Mouse (Mus musculus) left cerebral cortex, postnatal 25 days (tissue): ENCODE measurements around the gene Rdh5. TPM values are rescaled to one million over a fixed set of nuclear protein-coding genes. Genes with fewer than 3 reads are reported as not detected.

Source experiments
- DNase-seq, 2 experiments: peaks; one replicate each; pipeline ENCODE4 v3.0.0; 2022; ENCODE audit warnings: low spot score in 2 of 2, mixed read lengths in 1 of 2
- intact Hi-C: fragments of 180-260 bp; cut with DNase I; formaldehyde crosslinking; loops from one replicate; pipeline ENCODE4 v1.15.1; 2025
- total RNA-seq, 2 experiments: library from RNA; stranded (reverse); gene quantifications; 2 replicates each; pipeline ENCODE4 v1.2.3; 2021

The Rdh5 gene
- total RNA-seq, 2 experiments from 2014 or later = 6.0 to 8.2 TPM

GRCm38 (mm10) chr10:128888941-128889827, 33.5 kb downstream of the Rdh5 start:
- no peak for DNase-seq
- intact Hi-C loops = no loop called here

GRCm38 (mm10) chr10:128882067-128882466, 40.6 kb downstream of the Rdh5 start:
- intact Hi-C loops = no loop called here
- DNase-seq = no peak

GRCm38 (mm10) chr10:128878811-128879210, 43.9 kb downstream of the Rdh5 start:
- intact Hi-C loops = no loop called here
- no peak for DNase-seq

- intact Hi-C loops = no loop called here
- no peak for DNase-seq
Observed at GRCm38 (mm10) chr10:128878291-128878690, 44.4 kb downstream of the Rdh5 start.

GRCm38 (mm10) chr10:128870341-128870740, 52.3 kb downstream of the Rdh5 start:
- DNase-seq = no peak
- intact Hi-C loops = no loop called here

- no peak for DNase-seq
- intact Hi-C loops = no loop called here
Observed at GRCm38 (mm10) chr10:128866518-128866917, 56.2 kb downstream of the Rdh5 start.

GRCm38 (mm10) chr10:128866042-128866441, 56.6 kb downstream of the Rdh5 start:
- intact Hi-C loops = no loop called here
- DNase-seq = no peak

Other genes with a start within 250 kb of the Rdh5 start
- gene Suox, start 248.8 kb downstream of the Rdh5 start, total RNA-seq = 10 to 100 TPM; 10.8 to 12.3 TPM
- 100 to 1,000 TPM; 125 to 132 TPM for gene Rab5b, start 226.6 kb downstream of the Rdh5 start, total RNA-seq
- under 1 TPM; 0.39 to 0.96 TPM for gene Pmel, start 218.7 kb downstream of the Rdh5 start, total RNA-seq
- 1 to 10 TPM; 2.5 to 3.2 TPM for gene Cdk2, start 217.9 kb downstream of the Rdh5 start, total RNA-seq
- gene Dgka, start 178.0 kb downstream of the Rdh5 start, total RNA-seq = 1 to 10 TPM; 5.1 to 6.3 TPM
- gene Pym1, start 175.0 kb downstream of the Rdh5 start, total RNA-seq = 10 to 100 TPM; 28.8 to 29.5 TPM
- under 1 TPM; 0.39 to 0.78 TPM for gene Mmp19, start 132.0 kb downstream of the Rdh5 start, total RNA-seq
- gene Dnajc14, start 118.8 kb downstream of the Rdh5 start, total RNA-seq = 10 to 100 TPM; 65.6 to 66.1 TPM
- gene Tmem198b, start 118.5 kb downstream of the Rdh5 start, total RNA-seq = 10 to 100 TPM in 1 of 2 experiments, 1 to 10 TPM in 1; 8.8 to 10.2 TPM
- 10 to 100 TPM; 37.1 to 40.7 TPM for gene Sarnp, start 105.6 kb downstream of the Rdh5 start, total RNA-seq
- 1 to 10 TPM; 6.9 to 7.5 TPM for gene Ormdl2, start 101.2 kb downstream of the Rdh5 start, total RNA-seq
- gene Gdf11, start 31.2 kb downstream of the Rdh5 start, total RNA-seq = 10 to 100 TPM; 12.8 to 14.9 TPM
- gene Cd63, start 21.9 kb downstream of the Rdh5 start, total RNA-seq = 10 to 100 TPM; 65.0 to 74.0 TPM
- gene Bloc1s1, start 1.1 kb upstream of the Rdh5 start, total RNA-seq = 10 to 100 TPM; 81.4 to 86.2 TPM
- gene Itga7, start 10.9 kb upstream of the Rdh5 start, total RNA-seq = 10 to 100 TPM; 12.4 to 15.5 TPM
- gene Mettl7b, start 38.1 kb upstream of the Rdh5 start, total RNA-seq = not detected
- gene Olfr9, start 66.5 kb upstream of the Rdh5 start, total RNA-seq = not detected
- not detected for gene Olfr763, start 87.9 kb upstream of the Rdh5 start, total RNA-seq
- not detected for gene Olfr764-ps1, start 117.0 kb upstream of the Rdh5 start, total RNA-seq
- gene Olfr765, start 127.1 kb upstream of the Rdh5 start, total RNA-seq = not detected
- not detected for gene Olfr766-ps1, start 146.1 kb upstream of the Rdh5 start, total RNA-seq
- gene Olfr767, start 160.0 kb upstream of the Rdh5 start, total RNA-seq = not detected
- not detected for gene Olfr768, start 176.5 kb upstream of the Rdh5 start, total RNA-seq
- not detected for gene Olfr769, start 195.0 kb upstream of the Rdh5 start, total RNA-seq
- gene Olfr770, start 216.1 kb upstream of the Rdh5 start, total RNA-seq = not detected
- not detected for gene Olfr771, start 241.9 kb upstream of the Rdh5 start, total RNA-seq